ENCODE assay signal across 35 mouse cellular contexts in the genomic region with DNA sequence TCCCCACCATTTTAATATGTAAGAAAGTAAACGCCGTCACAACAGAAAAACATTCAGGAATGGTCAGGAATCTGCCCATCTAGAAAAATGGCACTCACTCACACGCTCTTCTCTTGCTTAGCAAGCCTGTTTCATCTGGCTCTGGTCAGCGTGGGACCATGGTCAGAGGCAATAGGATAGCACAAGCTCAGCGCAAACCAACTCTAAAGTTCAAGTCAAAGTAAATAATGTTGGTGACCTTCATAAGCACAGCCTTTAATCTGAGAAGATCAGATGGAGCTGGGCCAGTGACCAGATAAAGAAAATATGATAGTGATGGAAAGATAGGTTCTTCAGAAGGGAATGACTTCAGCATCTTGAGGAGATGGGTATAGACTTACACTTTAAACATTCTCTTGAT.
"Had no signal": no experiment of that assay in that cellular context is flagged by ENCODE, and none has a peak within 500 bp of the region (broad histone marks: within the 10 kb centered on the region; RNA-seq: fewer than 3 reads in every experiment).

No protein-coding gene starts in this region.

- H3K36me3 ChIP-seq: heart, embryonic 10.5 days; heart, embryonic 12.5 days; heart, embryonic 13.5 days; heart, embryonic 15.5 days; hindbrain, embryonic 10.5 days; hindbrain, embryonic 12.5 days; hindbrain, embryonic 13.5 days; hindbrain, embryonic 15.5 days; intestine, embryonic 15.5 days; kidney, embryonic 15.5 days had no signal

- ATAC-seq: hindbrain, embryonic 16.5 days; hindbrain, postnatal 0 days; inflammation-experienced regulatory T-cells, adult 6 months; intestine, embryonic 15.5 days; intestine, embryonic 16.5 days; intestine, postnatal 0 days had no signal

- H3K27me3 ChIP-seq: heart, embryonic 12.5 days; heart, embryonic 13.5 days; heart, embryonic 15.5 days; hindbrain, embryonic 12.5 days; hindbrain, embryonic 13.5 days; hindbrain, embryonic 15.5 days; intestine, embryonic 15.5 days; kidney, embryonic 15.5 days had no signal

- DNase-seq: heart, postnatal 10 days; heart, postnatal 14 days; heart, postnatal 36 days; heart, postnatal 4 days; kidney, adult 11 months; kidney, adult 18-20 months; kidney, adult 2 months; kidney, adult 8-10 months; kidney, adult 9 months; kidney, postnatal 10 days; kidney, postnatal 14 days; kidney, postnatal 25 days; kidney, postnatal 36 days; kidney, postnatal 4 days; layer of hippocampus, adult 9-11 months; layer of hippocampus, postnatal 36 days had no signal

- H3K4me1 ChIP-seq: hindbrain, embryonic 15.5 days had no signal

- H3K9ac ChIP-seq: heart, embryonic 12.5 days; heart, embryonic 13.5 days; heart, embryonic 15.5 days; hindbrain, embryonic 12.5 days; hindbrain, embryonic 13.5 days; hindbrain, embryonic 14.5 days; hindbrain, embryonic 15.5 days; intestine, embryonic 15.5 days; kidney, embryonic 15.5 days had no signal

- H3K27ac ChIP-seq: heart, embryonic 10.5 days; heart, embryonic 13.5 days; heart, embryonic 15.5 days; hindbrain, embryonic 10.5 days; hindbrain, embryonic 12.5 days; hindbrain, embryonic 13.5 days; hindbrain, embryonic 14.5 days; hindbrain, embryonic 15.5 days; hindbrain, postnatal 0 days; intestine, embryonic 15.5 days; kidney, embryonic 15.5 days; kidney, postnatal 0 days; layer of hippocampus, adult 2 months had no signal

- H3K4me3 ChIP-seq: heart, embryonic 10.5 days; heart, embryonic 12.5 days; heart, embryonic 13.5 days; heart, embryonic 15.5 days; hindbrain, embryonic 10.5 days; hindbrain, embryonic 12.5 days; hindbrain, embryonic 13.5 days; hindbrain, embryonic 15.5 days; intestine, embryonic 15.5 days; kidney, embryonic 15.5 days; layer of hippocampus, adult 2 months had no signal

- H3K4me2 ChIP-seq: heart, embryonic 11.5 days; heart, embryonic 12.5 days; heart, embryonic 13.5 days; heart, embryonic 15.5 days; hindbrain, embryonic 12.5 days; hindbrain, embryonic 13.5 days; hindbrain, embryonic 14.5 days; hindbrain, embryonic 15.5 days; intestine, embryonic 15.5 days; kidney, embryonic 15.5 days had no signal

- H3K9me3 ChIP-seq: heart, embryonic 10.5 days; heart, embryonic 12.5 days; heart, embryonic 13.5 days; heart, embryonic 15.5 days; hindbrain, embryonic 10.5 days; hindbrain, embryonic 12.5 days; hindbrain, embryonic 13.5 days; hindbrain, embryonic 15.5 days; intestine, embryonic 15.5 days; kidney, embryonic 15.5 days had no signal
